Mouse (Mus musculus) small intestine, adult 2 months (tissue): ENCODE data around the gene Cct3.

Source experiments
- CTCF ChIP-seq: fragments of 200-500 bp; IDR thresholded peaks from 2 replicates; pipeline ENCODE4 v1.5.1; 2012; ENCODE audit warnings: low read depth, mild to moderate bottlenecking, control low read depth, inconsistent platforms, low read length, moderate library complexity, mixed read lengths; ENCODE audit not compliant: insufficient replicate concordance, insufficient read length; ENCODE audit errors: extremely low read depth
- POLR2A ChIP-seq: fragments of 200-500 bp; IDR thresholded peaks from 2 replicates; pipeline ENCODE4 v1.6.1; 2012; ENCODE audit warnings: low read depth, mild to moderate bottlenecking, control low read depth, inconsistent platforms, low read length, moderate library complexity

- TF ChIP-seq CTCF, result no peak
- TF ChIP-seq POLR2A, result no peak
Observed at GRCm38 (mm10) chr3:88361096-88361495, 64.2 kb downstream of the Cct3 start.
